In the genomic region with DNA sequence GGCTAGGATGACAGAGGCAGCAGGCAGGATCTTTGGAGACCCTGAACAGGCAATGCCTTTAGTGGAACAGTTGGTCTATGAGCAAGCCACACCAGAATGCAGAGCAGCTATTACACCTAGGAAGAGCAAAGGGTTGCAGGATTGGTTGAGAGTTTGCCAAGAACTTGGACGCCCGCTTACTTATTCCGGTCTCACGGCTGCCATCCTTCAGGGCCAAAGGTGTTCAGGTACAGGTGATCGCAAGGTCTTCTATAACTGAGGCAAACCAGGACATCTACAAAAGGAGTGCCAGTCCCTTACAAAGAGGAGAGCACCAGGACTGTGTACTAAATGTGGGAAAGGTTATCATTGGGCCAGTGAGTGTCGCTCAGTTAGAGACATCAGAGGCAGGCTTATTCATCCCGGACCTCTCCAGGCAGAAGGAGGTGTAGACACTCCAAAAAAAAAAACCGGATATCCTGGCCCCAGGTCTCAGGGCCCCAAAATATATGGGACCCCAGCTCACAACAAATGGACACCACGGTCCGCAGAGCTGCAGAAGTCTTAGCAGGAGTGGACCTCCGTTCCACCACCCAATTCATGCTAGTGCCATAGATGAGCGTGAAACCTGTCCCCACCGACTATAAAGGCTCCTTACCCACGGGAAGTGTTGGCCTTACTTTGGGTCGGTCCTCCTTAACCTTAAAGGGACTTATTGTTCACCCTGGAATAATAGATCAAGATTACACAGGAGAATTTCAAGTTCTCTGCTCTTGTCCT, we compare ENCODE assay signal across 26 mouse cellular contexts.
DNase-seq lines count a peak whose midpoint lies in the region; ATAC-seq and TF ChIP-seq lines count a peak whose summit lies in the region.
"Had no signal": no experiment of that assay in that cellular context is flagged by ENCODE, and none has a peak within 500 bp of the region (broad histone marks: within the 10 kb centered on the region; RNA-seq: fewer than 3 reads in every experiment).

No protein-coding gene starts in this region.

- no peak for ATAC-seq in lung, postnatal 0 days
- ATAC-seq: CD4-positive, CD25-positive, alpha-beta regulatory T cell, adult 4 months; forebrain, embryonic 14.5 days had no signal

- no peaks in the 10 kb centered on the region for H3K4me1 ChIP-seq in lung, postnatal 0 days (ENCODE audit: insufficient read depth, low read depth, low read length)
- H3K4me1 ChIP-seq: embryonic facial prominence, embryonic 13.5 days; embryonic facial prominence, embryonic 15.5 days; forebrain, embryonic 10.5 days; forebrain, embryonic 12.5 days had no signal

- no peaks in the 10 kb centered on the region for H3K27me3 ChIP-seq in lung, postnatal 0 days (replicated peaks; ENCODE audit: insufficient read depth, low read length)
- H3K27me3 ChIP-seq: CH12.LX; embryonic facial prominence, embryonic 13.5 days; embryonic facial prominence, embryonic 15.5 days; forebrain, embryonic 12.5 days had no signal

- DNase-seq in heart, adult 11 months, result peak; percentile 89
- DNase-seq in heart, adult 8-10 months (ENCODE audit: low spot score), result no peak
- peak; percentile 6 for DNase-seq in lung, postnatal 0 days (ENCODE audit: low spot score)
- DNase-seq in lung, postnatal 36 days, result no peak
- DNase-seq in spleen, adult 12 weeks (ENCODE audit: low spot score), result peak; percentile 8
- DNase-seq in spleen, adult 18-20 months, result no peak
- DNase-seq in thymus, postnatal 0 days (ENCODE audit: low spot score), result no peak
- DNase-seq: adrenal gland, adult 2 months; adrenal gland, postnatal 10 days; adrenal gland, postnatal 25 days; B cell, adult 2 months; cerebellum, adult 11 months; cerebellum, adult 18-20 months; cerebellum, adult 8-10 months; cerebellum, adult 9-11 months; cerebellum, postnatal 14 days; cerebellum, postnatal 36 days; embryo, embryonic 11 days had no signal

- no peak overlapping the region for H3K4me3 ChIP-seq in lung, postnatal 0 days (ENCODE audit: low read depth, low read length)
- H3K4me3 ChIP-seq: embryonic facial prominence, embryonic 13.5 days; embryonic facial prominence, embryonic 15.5 days; erythroblast, embryonic 14.5 days; forebrain, embryonic 10.5 days; forebrain, embryonic 12.5 days had no signal

- 87% methylated on average over 15 of the region's 15 CpGs for WGBS in lung, postnatal 0 days

- H3K36me3 ChIP-seq in lung, postnatal 0 days (ENCODE audit: insufficient read depth, low read length), result no peaks in the 10 kb centered on the region
- H3K36me3 ChIP-seq: embryonic facial prominence, embryonic 13.5 days; embryonic facial prominence, embryonic 15.5 days; forebrain, embryonic 10.5 days; forebrain, embryonic 12.5 days had no signal

- no peak overlapping the region for H3K9ac ChIP-seq in lung, postnatal 0 days (replicated peaks; ENCODE audit: low read depth)
- H3K9ac ChIP-seq: embryonic facial prominence, embryonic 13.5 days; embryonic facial prominence, embryonic 15.5 days; forebrain, embryonic 12.5 days had no signal

- H3K4me2 ChIP-seq in lung, postnatal 0 days (replicated peaks; ENCODE audit: low read depth, low read length), result no peak overlapping the region
- H3K4me2 ChIP-seq: embryonic facial prominence, embryonic 13.5 days; embryonic facial prominence, embryonic 15.5 days; forebrain, embryonic 12.5 days had no signal

- H3K27ac ChIP-seq in lung, postnatal 0 days (ENCODE audit: low read length), result no peak overlapping the region
- H3K27ac ChIP-seq: embryonic facial prominence, embryonic 13.5 days; embryonic facial prominence, embryonic 15.5 days; forebrain, embryonic 10.5 days; forebrain, embryonic 12.5 days had no signal

- TF ChIP-seq CTCF in lung, postnatal 0 days (IDR thresholded peaks at IDR 0.05), result no peak

- peaks cover 53% of the 10 kb centered on the region for H3K9me3 ChIP-seq in lung, postnatal 0 days (ENCODE audit: low read length)

- TF ChIP-seq EP300 in lung, postnatal 0 days (IDR thresholded peaks at IDR 0.05), result no peak

Comparison
In these comparisons a context has a peak if more than half of its experiments do, and no peak if none do; other contexts are left out.
1. DNase-seq: peak in heart, adult 11 months (single experiment), lung, postnatal 0 days (single experiment) and spleen, adult 12 weeks (single experiment); none in heart, adult 8-10 months (single experiment), lung, postnatal 36 days (single experiment), spleen, adult 18-20 months (0 of 2) and thymus, postnatal 0 days (single experiment).